Mouse (Mus musculus): ENCODE measurements around the gene Pm20d1. TPM values are rescaled to one million over a fixed set of nuclear protein-coding genes. Genes with fewer than 3 reads are reported as not detected.
A peak's percentile ranks its signal among the peaks of the same experiment; 100 is the strongest.

Gene Pm20d1
- total and polyA plus RNA-seq, 3 experiments: 0.17 to 0.53 (median 0.21) TPM

GRCm38 (mm10) chr1:131827787-131828258 lies 30.6 kb downstream of the Pm20d1 start:
- peak; percentile 91 for DNase-seq (ENCODE audit: extremely low read depth)
- Histone ChIP-seq H3K4me1 (ENCODE audit: control insufficient read depth in 1 of 2, insufficient read depth in 2 of 2) (peaks cover 15 to 80% of the 10 kb centered on the region in 2 experiments), H3K36me3 (replicated peaks in 1 of 2; ENCODE audit: control insufficient read depth in 1 of 2, insufficient read depth in 1 of 2, low read length in 1 of 2) (peaks cover 11 to 33% of the 10 kb centered on the region in 2 experiments), H3K4me3 (replicated peaks in 1 of 3; ENCODE audit: low read depth in 2 of 3, low read length in 2 of 3, poor library complexity in 1 of 3) (peak overlapping the region; percentile 79 to 95 (median 85)), H3K27me3 (replicated peaks) (peaks cover 2% of the 10 kb centered on the region), H3K79me2 (replicated peaks; ENCODE audit: control insufficient read depth, extremely low read depth, insufficient read depth, poor library complexity, severe bottlenecking) (no peaks in the 10 kb centered on the region; the same call in 1 of the 2 replicates), H3K9me3 (replicated peaks; ENCODE audit: low read length) (no peaks in the 10 kb centered on the region), H3K27ac (ENCODE audit: insufficient read depth, low read depth) (peak overlapping the region; percentile 67), H3K9ac (ENCODE audit: insufficient read depth, low read depth) (peak overlapping the region; percentile 89), H3K4me2 (ENCODE audit: insufficient read depth, low read depth, poor library complexity, severe bottlenecking) (peak overlapping the region; percentile 91; the same call in 1 of the 2 replicates)
- in situ Hi-C loops (cut with MboI; ENCODE audit: low pct_ligation_motif_present, low pct_unique_long_range_greater_than_20kb, low sequenced_read_pairs) (loop anchor here (25.0 kb wide), 1 partner anchor 116 kb away; no protein-coding TSS in a partner anchor), dilution Hi-C loops (cut with MboI; ENCODE audit: extremely low pct_ligation_motif_present, extremely low pct_unique_long_range_greater_than_20kb, low sequenced_read_pairs) (no loop called here)
- peak; percentile 90 for TF ChIP-seq POLR2A (IDR thresholded peaks at IDR 0.05; ENCODE audit: low read depth, low read length)
- peak; percentile 52; the same call in 1 of the 2 replicates for TF ChIP-seq MAX (IDR thresholded peaks at IDR 0.05; ENCODE audit: low read length)
- TF ChIP-seq TCF12 (IDR thresholded peaks at IDR 0.05; ENCODE audit: low read depth, low read length): peak; percentile 87
- peak; percentile 92 for TF ChIP-seq MXI1 (IDR thresholded peaks at IDR 0.05; ENCODE audit: low read depth, low read length)
- TF ChIP-seq IRF4 (IDR thresholded peaks at IDR 0.05; ENCODE audit: low read depth, low read length): peak; percentile 55
- peak; percentile 74 for TF ChIP-seq ZMIZ1 (IDR thresholded peaks at IDR 0.05; ENCODE audit: low read depth, low read length)
- no peak for TF ChIP-seq SMC3 (IDR thresholded peaks at IDR 0.05; ENCODE audit: low read depth, low read length)
- TF ChIP-seq TBP (conservative IDR thresholded peaks at IDR 0.05; ENCODE audit: low read depth, low read length): peak; percentile 91
- peak; percentile 70; the same call in 1 of the 2 replicates for TF ChIP-seq POLR2AphosphoS2 (IDR thresholded peaks at IDR 0.05; ENCODE audit: low read depth, low read length)
- peak; percentile 96 for TF ChIP-seq BHLHE40 (IDR thresholded peaks at IDR 0.05; ENCODE audit: low read depth, low read length)
- TF ChIP-seq CHD1 (IDR thresholded peaks at IDR 0.05; ENCODE audit: low read depth, low read length): peak; percentile 76
- TF ChIP-seq HCFC1 (IDR thresholded peaks at IDR 0.05; ENCODE audit: low read depth, low read length): peak; percentile 54
- TF ChIP-seq ZC3H11A (IDR thresholded peaks at IDR 0.05; ENCODE audit: low read depth, low read length): no peak
- TF ChIP-seq SIN3A (IDR thresholded peaks at IDR 0.05; ENCODE audit: low read length): peak; percentile 77
- TF ChIP-seq CHD2 (IDR thresholded peaks at IDR 0.05; ENCODE audit: low read length): peak; percentile 91
- TF ChIP-seq ELF1 (IDR thresholded peaks at IDR 0.05; ENCODE audit: low read depth, low read length): peak; percentile 27; the same call in 1 of the 2 replicates
- 0 out of 2 replicates have a peak, but pooled peaks have one; percentile 9 for TF ChIP-seq MEF2A (IDR thresholded peaks at IDR 0.05; ENCODE audit: borderline replicate concordance, low read depth, low read length)
- TF ChIP-seq JUND (conservative IDR thresholded peaks at IDR 0.05; ENCODE audit: low read depth, low read length): no peak
- peak; percentile 88 for TF ChIP-seq NELFE (IDR thresholded peaks at IDR 0.05; ENCODE audit: low read depth, low read length)
- no peak for TF ChIP-seq USF2 (conservative IDR thresholded peaks at IDR 0.05; ENCODE audit: low read depth, low read length)
- TF ChIP-seq EP300 (IDR thresholded peaks at IDR 0.05; ENCODE audit: low read length): no peak
- no peak for TF ChIP-seq ZNF384 (IDR thresholded peaks at IDR 0.05; ENCODE audit: low read depth, low read length)
- peak; percentile 76 for TF ChIP-seq MAZ (IDR thresholded peaks at IDR 0.05; ENCODE audit: low read depth, low read length)
- TF ChIP-seq KAT2A (IDR thresholded peaks at IDR 0.05; ENCODE audit: insufficient replicate concordance, low read length): 0 out of 2 replicates have a peak, but pooled peaks have one; percentile 33
